Mouse (Mus musculus) embryo, embryonic 10 days (tissue): ENCODE results near the gene Hist1h2bn.
A peak's percentile ranks its signal among the peaks of the same experiment; 100 is the strongest.

Experiments used
- DNase-seq: peaks from one replicate; pipeline ENCODE4 v3.0.0-alpha.2; 2015; ENCODE audit warnings: low spot score

Hist1h2bn gene

DNA sequence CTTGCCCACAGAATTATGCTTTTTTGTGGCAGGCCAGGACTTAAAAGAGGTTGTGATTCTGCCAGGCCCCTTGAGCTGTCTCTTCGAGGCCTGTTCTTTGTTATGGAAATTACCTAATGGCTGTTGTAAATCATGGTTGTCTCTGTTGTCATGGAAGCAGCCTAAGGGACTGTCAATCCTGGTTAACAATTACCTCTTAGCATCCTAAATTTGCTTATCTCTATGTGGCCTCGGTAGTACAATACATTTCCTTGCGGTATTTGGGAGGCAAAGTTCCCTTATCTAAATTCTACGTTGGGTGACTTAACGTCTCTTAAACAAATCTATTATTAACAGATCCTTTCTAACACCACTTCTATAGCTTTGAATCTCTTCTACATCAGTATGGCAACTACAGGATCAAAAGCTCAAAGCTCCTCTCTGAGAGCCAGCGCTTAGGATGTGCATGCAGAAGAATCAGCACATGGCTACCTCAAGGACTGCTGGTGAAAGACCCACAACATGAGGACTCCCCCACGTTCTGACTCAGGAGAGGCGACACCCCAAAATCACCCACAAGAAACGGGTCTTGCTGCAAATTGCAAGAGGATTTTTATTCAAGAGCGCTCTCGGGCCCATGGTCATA, 25.9 kb upstream of the Hist1h2bn start:
- DNase-seq = peak; percentile 72

DNA sequence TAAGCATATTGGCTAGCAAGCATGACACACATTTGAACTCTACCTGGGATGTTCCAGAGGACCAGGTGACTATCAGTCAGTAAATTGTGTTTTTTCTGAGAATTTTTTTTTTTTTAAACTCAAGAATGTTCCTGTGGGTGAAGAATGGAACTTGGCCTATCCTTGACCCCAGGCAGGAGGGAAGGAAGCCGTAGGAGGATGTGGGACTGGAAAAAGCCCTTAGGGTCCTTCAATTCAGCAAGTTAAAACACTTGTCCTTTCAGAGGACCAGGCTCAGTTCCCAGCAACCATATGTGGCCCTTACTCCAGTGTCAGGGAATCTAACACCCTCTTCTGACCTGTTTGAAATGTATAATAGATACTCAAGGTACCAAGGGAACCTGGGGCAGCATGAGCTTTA, 24.4 kb upstream of the Hist1h2bn start:
- no peak for DNase-seq

DNA sequence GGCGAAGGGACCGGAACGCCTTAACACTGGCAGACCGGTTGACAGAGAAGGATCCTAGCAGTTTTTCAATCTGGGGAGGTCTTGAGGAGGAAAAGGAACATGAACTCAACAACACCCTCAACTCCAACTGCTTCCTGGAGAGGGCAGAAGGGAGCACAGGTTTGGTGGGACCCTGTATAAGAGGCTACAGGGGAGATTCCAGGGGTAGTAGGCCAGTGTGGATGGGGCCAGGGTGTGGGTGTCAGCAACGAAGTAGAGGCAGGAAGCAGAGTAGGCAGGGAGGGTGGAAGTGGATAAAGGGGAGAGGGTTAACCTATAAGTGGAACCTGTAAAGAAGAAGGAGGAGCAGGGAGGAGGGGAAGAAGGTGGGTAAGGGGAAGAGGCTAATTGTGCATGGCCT, 20.5 kb upstream of the Hist1h2bn start:
- peak; percentile 64 for DNase-seq

DNA sequence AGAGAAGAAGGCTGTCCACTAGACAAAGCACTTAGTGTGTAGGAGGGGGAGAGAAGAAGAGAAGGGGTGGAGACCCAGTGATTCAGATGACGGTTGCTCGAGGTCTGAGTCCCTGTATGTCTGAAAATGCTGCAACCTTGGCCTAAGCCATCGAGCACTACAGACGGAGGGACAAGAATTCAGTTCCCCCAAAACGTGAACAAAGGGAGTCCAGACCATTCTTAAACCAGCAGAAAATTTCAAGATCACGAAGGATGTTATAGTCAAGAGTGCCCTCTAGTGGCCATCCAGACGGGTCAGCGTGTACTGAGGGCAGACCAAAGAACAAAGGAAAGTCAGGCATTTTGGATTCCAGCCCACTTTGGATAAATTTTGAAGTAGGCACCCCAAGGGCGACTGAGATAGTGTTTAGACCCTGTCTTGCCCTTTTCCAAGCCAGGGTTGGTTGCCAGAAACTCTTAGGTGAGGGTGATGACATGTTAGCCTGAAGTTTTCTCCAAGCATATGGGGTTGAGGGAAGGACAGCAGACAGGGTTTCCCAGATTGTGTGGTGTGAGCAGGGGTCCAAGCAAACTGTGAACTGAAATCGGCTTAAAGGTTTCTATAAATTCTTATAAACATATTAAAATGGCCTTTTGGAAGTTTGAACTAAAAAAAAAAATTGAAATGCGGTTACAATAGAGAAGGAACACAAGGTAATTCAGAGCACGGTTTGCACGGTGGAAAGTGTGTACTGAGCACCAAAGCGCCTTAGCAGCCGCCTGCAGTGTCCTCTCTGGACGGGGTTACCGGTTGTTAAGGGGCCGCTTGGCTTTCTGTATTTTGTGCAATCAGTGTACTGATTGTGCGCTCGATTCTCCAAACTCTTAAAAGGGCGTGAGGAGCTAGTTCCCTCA, 19.7 kb upstream of the Hist1h2bn start:
- peak; percentile 95 for DNase-seq

DNA sequence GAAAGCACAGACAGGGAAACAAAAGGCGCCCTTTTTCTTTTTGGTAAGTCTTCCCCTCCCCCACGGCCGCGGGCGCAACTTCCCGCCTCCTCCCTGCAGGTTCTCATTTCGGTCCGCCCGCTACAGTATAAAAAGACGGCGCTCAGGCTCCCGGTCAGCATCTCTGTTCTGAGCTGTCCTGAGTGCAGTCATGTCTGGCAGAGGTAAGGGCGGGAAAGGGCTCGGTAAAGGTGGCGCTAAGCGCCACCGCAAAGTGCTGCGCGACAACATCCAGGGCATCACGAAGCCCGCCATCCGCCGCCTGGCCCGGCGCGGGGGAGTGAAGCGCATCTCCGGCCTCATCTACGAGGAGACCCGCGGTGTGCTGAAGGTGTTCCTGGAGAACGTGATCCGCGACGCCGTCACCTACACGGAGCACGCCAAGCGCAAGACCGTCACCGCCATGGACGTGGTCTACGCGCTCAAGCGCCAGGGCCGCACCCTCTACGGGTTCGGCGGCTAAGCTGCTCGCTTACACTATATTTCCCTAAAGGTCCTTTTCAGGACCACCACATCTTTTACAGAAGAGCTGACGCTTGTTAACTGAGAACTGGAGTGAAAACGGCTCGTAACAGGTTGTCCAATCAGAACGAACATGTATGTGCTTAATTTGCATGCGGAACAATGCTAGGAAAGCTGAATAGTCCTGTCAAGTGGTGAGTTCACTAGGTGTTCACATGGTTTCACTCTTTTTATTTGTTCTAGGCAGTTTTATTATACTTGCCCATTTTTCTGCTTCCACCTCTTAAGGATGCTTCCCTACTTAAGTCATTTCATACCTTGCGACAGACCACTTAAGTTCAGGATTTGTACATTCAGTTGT, 18.8 kb upstream of the Hist1h2bn start, which contains the start of gene Hist1h4j:
Gene Hist1h4j, plus strand, starts transcription at position 159 of the 862 bp plus-strand sequence.
- peak; percentile 91 for DNase-seq

DNA sequence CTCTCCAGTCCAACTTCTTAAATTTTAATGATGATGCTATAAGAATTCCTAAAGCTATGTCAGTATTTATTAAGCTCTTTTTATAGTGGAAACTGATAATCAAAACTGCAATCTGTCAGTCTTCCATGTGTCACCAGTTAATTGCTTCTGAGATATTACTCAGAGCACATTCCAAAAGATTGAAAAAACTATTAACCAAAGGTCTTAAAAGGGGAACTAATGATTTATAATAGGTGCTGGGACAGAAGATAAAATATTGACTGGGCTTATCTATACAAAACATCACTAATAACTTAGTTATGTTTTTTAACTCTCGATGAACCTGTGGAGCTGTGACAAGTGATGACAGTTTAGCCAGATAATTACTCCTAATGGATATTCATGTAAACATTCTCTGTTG, 8.9 kb upstream of the Hist1h2bn start:
- DNase-seq = no peak

DNA sequence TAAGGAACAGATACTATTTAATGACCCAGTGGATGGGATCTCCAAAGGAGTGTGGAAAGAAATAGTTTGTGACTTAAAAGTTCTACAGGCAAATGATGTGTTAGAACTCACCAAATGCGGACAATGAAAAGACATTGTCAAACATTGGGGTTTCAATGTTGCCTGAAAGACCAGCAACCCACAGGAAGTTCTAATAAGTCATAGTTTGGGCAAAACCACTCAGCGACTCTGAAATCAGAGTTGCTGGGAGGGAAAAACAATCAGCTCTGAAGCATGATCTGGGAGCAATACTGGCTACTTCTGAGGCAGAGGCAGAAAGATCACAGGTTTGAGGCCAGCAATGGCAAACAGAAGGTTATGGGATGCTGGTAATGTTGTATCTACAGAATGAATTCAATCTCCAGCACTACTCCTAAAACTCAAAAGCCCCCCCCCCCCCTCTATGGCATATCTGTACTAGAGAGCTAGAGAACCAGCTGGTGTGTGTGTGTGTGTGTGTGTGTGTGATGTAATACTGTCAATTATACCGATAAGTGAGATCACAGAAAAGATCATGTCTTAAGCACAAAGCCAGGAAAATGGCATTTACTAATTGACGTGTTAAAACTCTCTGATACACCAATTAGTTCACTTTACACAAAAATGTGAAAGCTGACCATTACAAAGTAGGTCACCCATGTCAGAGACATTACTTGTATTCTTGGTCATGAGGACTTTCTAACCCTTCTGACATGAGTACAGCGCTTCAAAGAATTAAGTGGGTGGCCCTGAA, 4.3 kb upstream of the Hist1h2bn start:
- peak; percentile 71 for DNase-seq

DNA sequence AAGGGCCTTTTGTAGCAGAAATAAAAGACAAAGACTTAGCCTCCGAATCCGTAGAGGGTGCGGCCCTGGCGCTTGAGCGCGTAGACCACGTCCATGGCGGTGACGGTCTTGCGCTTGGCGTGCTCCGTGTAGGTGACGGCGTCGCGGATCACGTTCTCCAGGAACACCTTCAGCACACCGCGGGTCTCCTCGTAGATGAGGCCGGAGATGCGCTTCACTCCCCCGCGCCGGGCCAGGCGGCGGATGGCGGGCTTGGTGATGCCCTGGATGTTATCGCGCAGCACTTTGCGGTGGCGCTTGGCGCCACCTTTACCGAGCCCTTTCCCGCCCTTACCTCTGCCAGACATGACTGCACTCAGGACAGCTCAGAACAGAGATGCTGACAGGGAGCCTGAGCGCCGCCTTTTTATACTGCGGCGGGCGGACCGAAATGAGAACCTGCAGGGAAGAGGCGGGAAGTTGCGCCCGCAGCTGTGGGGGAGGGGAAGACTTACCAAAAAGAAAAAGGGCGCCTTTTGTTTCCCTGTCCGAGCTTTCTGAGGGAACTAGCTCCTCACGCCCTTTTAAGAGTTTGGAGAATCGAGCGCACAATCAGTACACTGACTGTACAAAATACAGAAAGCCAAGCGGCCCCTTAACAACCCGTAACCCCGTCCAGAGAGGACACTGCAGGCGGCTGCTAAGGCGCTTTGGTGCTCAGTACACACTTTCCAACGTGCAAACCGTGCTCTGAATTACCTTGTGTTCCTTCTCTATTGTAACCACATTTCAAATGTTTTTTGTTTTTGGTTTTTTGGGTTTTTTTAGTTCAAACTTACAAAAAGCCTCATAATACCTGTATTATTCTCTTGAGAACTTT, 3.5 kb upstream of the Hist1h2bn start, which contains the start of gene Hist1h4k:
Gene Hist1h4k, minus strand, starts transcription at position 347 of the 859 bp plus-strand sequence.
- DNase-seq = peak; percentile 91

DNA sequence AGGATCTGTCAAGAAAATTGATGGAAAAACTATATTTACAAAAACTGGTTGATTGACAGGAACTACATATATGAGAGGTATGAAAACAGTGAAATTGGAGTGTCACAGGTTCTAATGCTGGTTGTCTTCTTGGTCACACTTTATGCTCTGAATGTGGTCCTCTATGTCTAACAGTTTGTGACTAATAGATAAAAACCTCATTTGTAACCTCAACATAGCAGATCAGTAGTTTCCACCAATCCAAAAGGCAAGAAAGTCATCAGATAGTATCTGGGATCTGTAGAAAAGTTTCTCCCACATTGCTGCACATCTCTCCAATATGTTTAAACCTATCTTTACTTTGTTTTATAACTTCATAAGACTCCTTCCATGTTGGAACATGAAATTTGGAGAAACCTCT, 2.5 kb upstream of the Hist1h2bn start:
- DNase-seq = no peak

DNA sequence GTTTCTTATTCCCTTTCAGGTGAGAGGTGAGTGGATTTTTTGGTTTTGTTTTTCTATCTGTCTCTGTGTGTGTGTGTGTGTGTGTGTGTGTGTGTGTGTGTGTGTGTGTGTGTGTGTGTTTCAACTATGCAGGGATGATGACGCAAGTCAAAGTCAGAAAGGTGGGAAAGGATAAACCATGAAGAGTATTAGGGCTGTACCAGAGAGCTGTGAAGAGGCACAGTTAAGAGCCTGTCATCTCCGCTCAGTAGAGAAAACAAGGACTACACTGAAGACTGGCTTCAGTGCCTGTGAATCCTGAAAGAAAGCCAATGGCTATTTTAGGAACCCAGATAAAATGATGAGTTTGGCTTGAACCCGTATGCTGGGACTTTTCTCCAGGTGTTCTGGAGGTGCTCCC, 2.1 kb upstream of the Hist1h2bn start:
- no peak for DNase-seq

DNA sequence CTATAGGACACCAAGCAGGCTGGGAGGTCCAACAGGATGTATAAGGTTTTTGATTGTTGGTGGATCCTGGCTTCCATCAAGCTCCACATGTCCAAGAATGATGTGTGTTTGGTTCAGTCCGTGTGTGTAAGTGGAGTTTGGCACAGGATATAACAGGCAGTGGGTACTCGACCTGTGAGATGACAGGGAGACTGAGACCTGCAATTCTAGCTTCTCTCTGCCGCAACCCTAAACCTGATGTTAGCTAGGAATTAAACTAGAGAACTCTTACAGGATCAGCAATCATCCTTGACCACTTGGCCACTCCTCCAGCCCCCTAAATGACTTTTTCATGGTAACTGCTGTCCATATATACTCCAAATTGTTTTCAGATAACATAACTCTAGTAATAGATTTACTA, 1.6 kb upstream of the Hist1h2bn start:
- DNase-seq = peak; percentile 48

DNA sequence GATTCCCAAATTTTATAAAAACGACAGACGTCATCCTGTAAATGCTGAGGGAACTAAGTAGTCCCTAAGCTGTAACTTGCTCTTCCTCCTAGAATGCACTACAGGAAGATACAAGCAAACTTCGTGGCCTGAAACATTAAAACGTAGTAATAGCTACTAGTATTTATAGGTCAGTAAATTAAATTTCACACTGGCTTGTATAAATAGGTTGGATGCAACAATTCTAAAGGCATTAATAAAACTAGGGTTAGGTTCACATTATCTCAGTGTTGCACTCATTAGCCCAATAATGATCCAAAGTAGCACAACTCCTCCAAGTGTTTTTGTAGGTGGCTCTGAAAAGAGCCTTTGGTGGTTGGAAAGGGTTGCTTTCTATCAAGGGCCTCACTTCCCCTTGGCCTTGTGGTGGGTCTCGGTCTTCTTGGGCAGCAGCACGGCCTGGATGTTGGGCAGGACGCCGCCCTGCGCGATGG, 836 bp upstream of the Hist1h2bn start:
- peak; percentile 31 for DNase-seq

DNA sequence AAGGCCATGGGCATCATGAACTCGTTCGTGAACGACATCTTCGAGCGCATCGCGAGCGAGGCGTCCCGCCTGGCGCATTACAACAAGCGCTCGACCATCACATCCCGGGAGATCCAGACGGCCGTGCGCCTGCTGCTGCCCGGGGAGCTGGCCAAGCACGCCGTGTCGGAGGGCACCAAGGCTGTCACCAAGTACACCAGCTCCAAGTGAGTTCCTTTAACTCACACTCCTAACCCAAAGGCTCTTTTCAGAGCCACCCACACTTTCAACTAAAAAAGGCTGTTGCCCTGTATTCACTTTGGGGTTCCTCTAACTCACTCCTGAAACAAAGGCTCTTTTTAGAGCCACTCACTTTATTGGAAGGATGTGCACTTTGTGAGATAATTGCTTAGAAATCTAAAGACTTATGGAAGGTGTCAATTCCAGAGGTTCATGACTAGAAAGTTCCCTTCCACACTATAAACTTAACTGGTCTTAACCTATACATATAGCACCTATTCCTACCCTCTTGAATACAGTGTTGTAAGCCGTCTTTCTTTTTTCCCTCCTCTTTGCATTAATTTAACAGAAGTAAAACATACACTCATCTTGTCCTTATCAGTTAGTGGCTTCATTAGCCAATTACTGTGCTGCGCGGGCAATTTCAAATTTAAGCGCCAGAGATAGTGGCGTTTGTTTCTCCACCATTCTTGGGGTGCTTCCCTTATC, 525 bp downstream of the Hist1h2bn start:
- DNase-seq = peak; percentile 56

DNA sequence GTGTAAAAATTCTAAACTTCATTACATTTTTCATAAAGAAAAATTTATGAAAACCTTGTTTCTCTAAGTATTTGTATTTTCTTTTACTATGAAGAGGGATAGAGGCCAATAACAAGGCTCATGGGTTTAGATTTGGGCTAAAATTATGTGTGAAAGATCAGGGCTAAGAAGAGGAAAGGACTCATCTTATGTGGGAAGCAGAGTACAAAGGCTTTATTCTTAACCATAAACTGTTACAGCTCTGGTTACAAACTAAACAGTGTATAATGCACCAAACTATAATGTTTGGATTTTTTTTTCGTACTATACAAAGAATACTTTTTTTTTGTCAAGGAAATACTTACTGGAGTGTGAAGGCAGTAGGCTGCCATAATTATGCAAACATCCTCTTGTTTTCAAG, 1.8 kb downstream of the Hist1h2bn start:
- no peak for DNase-seq

DNA sequence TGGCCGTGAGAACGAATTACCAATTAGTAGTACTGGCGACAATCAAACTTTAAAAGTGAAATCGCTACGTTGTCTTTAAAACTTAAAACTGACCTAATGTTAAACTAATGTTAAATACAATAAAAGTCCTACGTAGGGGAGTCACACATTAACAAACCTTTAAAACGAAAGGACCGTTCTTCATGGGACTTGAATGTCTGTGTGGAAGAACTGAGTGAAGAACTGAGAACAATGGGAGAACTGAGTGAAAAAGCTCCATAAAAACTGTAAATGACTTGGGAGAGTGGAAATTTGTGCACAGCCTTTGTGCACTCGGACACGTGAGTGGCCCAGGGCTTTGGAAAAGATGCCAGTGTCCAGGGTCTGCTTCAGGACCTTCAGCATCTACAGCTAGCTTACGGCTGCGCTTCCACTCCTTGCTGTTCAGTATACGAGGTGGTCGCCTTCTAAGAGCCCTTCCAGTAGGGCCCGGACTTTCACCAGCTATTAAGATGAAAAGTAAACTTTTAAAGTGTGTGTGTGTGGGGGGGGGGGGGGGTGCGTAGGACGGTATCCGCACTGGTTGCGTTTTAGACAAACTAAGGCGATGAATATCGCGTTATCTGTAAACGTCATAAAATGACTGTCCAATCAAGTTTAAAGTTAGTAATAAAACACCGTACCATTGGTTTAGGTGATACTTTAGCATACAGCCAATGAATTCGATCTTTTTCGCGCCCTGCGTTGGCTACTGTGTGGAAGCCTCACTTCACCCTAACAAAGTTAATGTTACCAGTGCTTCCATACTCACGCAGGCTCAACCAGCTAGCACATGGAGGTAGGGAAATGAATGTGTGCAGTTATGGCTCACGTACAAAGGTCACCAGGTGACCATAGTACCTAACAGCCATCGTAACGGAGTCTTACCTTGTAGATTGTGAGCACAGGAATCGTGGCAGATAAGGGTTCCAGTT, 25.2 kb downstream of the Hist1h2bn start:
- peak; percentile 94 for DNase-seq

DNA sequence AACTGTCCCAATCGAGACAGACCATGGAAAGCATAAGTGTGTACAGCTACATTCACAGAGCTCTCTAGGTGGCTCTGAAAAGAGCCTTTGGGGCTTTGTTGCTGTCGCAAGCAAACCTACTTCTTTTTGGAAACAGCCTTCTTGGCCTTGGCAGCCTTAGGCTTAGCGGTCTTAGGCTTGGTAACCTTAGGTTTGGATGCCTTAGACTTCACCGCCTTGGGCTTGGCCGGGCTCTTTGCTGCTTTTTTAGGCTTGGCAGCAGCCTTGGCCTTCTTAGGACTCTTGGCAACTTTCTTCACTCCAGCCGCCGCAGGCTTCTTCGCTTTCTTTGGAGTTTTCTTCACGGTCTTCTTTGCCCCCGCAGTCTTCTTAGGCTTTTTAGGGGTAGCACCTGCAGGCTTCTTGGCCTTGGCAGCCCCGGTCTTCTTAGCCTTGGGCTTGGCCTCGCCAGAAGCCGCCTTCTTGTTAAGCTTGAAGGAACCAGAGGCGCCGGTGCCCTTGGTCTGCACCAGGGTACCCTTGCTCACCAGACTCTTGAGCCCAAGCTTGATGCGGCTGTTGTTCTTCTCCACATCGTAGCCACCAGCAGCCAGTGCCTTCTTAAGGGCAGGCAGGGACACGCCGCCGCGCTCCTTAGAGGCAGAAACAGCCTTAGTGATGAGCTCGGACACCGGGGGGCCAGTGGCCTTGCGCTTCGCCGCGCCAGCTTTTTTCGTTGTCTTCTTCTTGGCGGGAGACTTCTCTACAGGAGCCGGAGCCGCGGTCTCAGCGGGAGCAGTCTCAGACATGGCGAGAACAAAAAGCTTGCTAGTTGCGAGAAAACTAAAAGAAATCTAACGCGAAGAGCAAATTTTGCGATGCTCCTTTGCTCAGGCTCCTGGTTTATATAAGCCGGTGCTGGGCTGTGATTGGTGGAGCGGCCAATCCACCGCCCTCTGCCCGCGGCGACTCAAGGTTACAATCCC, 26.1 kb downstream of the Hist1h2bn start, which contains the start of gene Hist1h1b:
Gene Hist1h1b, minus strand, starts transcription at position 859 of the 965 bp plus-strand sequence.
- peak; percentile 90 for DNase-seq

DNA sequence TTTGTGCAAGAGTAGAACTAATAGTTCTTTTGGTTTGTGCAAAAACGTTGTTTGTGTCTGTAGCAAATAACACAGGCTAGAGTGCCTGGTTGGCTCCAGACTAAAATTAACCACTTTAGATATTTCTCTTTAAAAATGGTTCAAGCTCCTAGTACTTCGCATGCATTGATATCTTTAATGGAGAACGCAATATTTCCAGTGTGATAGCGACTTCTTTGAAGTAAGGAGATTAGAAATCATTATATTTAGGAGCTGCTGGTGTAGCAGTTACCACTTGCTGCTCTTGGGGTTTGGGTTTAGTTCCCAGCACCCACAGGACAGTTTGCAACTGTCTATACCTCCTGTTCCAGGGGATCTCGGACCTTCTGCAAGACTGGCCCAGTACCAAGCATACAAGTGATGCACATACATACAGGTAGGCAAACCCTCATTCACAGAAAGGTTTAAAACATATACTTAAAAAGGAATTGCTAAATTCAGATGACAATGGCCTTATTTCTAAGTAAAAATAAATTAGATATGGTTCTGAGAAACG, 27.2 kb downstream of the Hist1h2bn start:
- peak; percentile 18 for DNase-seq
